Comparison of ENCODE assay signal across 8 mouse cellular contexts in genomic region chr19:42166130-42166529, GRCm38 (mm10). TPM values are rescaled to one million over a fixed set of nuclear protein-coding genes. Genes with fewer than 3 reads are reported as not detected.
DNase-seq lines count a peak whose midpoint lies in the region; ATAC-seq lines count a peak whose summit lies in the region.

No protein-coding gene starts in this region.

- peak; percentile 86 for DNase-seq in Muller cell, postnatal 12 days (ENCODE audit: inconsistent ontology term)
- DNase-seq in cerebellum, adult 9-11 months = peak; percentile 77
- DNase-seq in frontal cortex, adult 2 months (ENCODE audit: extremely low spot score in 1 of 2, low spot score in 1 of 2) = peak; percentile 58 to 95
- peak; percentile 82 to 99 for DNase-seq in layer of hippocampus, postnatal 25 days (ENCODE audit: extremely low spot score in 1 of 2, low spot score in 1 of 2)
- peak; percentile 89 for DNase-seq in lung, postnatal 25 days (ENCODE audit: low spot score)
- peak; percentile 92 for DNase-seq in retina, embryonic 14.5 days (ENCODE audit: low spot score)
- DNase-seq in thymus, postnatal 25 days = peak; percentile 86

- peak overlapping the region; percentile 14; the same call in 1 of the 2 replicates for H3K9ac ChIP-seq in hindbrain, embryonic 15.5 days

- peak overlapping the region; percentile 41 for H3K4me2 ChIP-seq in hindbrain, embryonic 15.5 days

- no peak overlapping the region for H3K4me3 ChIP-seq in hindbrain, embryonic 15.5 days

- WGBS in hindbrain, embryonic 15.5 days = 4% methylated on average over 12 of the region's 12 CpGs

- no peak for ATAC-seq in hindbrain, embryonic 15.5 days (ENCODE audit: low FRiP score, low read depth)

- peaks cover 22% of the 10 kb centered on the region for H3K4me1 ChIP-seq in hindbrain, embryonic 15.5 days (replicated peaks)

- no peaks in the 10 kb centered on the region for H3K9me3 ChIP-seq in hindbrain, embryonic 15.5 days

- peaks cover 17% of the 10 kb centered on the region for H3K27me3 ChIP-seq in hindbrain, embryonic 15.5 days

- H3K27ac ChIP-seq in hindbrain, embryonic 15.5 days (replicated peaks) = no peak overlapping the region

- no peaks in the 10 kb centered on the region for H3K36me3 ChIP-seq in hindbrain, embryonic 15.5 days

RNA-seq across cellular contexts. Expression of gene Zfyve27, which starts 2.4 kb away (rescaled TPM):
- 99.8 and 113 TPM in 2 replicates for polyA plus RNA-seq in frontal cortex, adult 2 months (2012; rRNA removed)
- polyA plus RNA-seq in hindbrain, embryonic 15.5 days (2015; fragmentation: Nextera tagmentation; extraction: Ambion mirVana) = 60.0 and 65.0 TPM in 2 replicates
- total RNA-seq in layer of hippocampus, postnatal 25 days (2021) = 10 to 100 TPM; 82.6 to 99.8 TPM

RNA-seq across cellular contexts. Expression of gene Marveld1, which starts 18.9 kb away (rescaled TPM):
- 14.4 and 17.2 TPM in 2 replicates for polyA plus RNA-seq in frontal cortex, adult 2 months (2012; rRNA removed)
- polyA plus RNA-seq in hindbrain, embryonic 15.5 days (2015; fragmentation: Nextera tagmentation; extraction: Ambion mirVana) = 4.3 and 4.6 TPM in 2 replicates
- 1 to 10 TPM; 6.3 to 7.6 TPM for total RNA-seq in layer of hippocampus, postnatal 25 days (2021)

RNA-seq across cellular contexts. Expression of gene Sfrp5, which starts 35.9 kb away (rescaled TPM):
- 3.6 and 5.9 TPM in 2 replicates for polyA plus RNA-seq in frontal cortex, adult 2 months (2012; rRNA removed)
- 3.2 and 4.0 TPM in 2 replicates for polyA plus RNA-seq in hindbrain, embryonic 15.5 days (2015; fragmentation: Nextera tagmentation; extraction: Ambion mirVana)
- not detected for total RNA-seq in layer of hippocampus, postnatal 25 days (2021)

RNA-seq across cellular contexts. Expression of gene Avpi1, which starts 37.3 kb away (rescaled TPM):
- 31.3 and 38.3 TPM in 2 replicates for polyA plus RNA-seq in frontal cortex, adult 2 months (2012; rRNA removed)
- 7.8 and 9.6 TPM in 2 replicates for polyA plus RNA-seq in hindbrain, embryonic 15.5 days (2015; fragmentation: Nextera tagmentation; extraction: Ambion mirVana)
- total RNA-seq in layer of hippocampus, postnatal 25 days (2021) = 10 to 100 TPM; 19.7 to 21.7 TPM
